Mouse (Mus musculus): ENCODE results near the gene Ccdc120.

GRCm38 (mm10) chrX:7743470-7743869 is 7.2 kb downstream of the Ccdc120 start:
- TF ChIP-seq POLR2A (IDR thresholded peaks at IDR 0.05; ENCODE audit: low read depth, low read length) (no peak), CTCF (IDR thresholded peaks at IDR 0.05; ENCODE audit: borderline replicate concordance, insufficient read depth, low read length) (no peak)

Measured in embryonic fibroblast, embryonic 13.5 days (primary cell).